Mouse (Mus musculus): ENCODE data around the gene F2r.

- TF ChIP-seq EP300 (IDR thresholded peaks at IDR 0.05) (no peak), CTCF (IDR thresholded peaks at IDR 0.05) (no peak)
Measured at GRCm38 (mm10) chr13:95641061-95641986, 23.0 kb upstream of the F2r start.

Measured in lung, postnatal 0 days (tissue).